Mouse (Mus musculus) kidney, adult 2 months (tissue): ENCODE results near the gene Tshz2.

ENCODE experiments used
- CTCF ChIP-seq: fragments of 200-500 bp; conservative IDR thresholded peaks from 2 replicates; pipeline ENCODE4 v1.5.1; 2011; ENCODE audit warnings: low read depth, mild to moderate bottlenecking, control low read depth, low read length, moderate library complexity, mixed read lengths; ENCODE audit not compliant: insufficient read depth, insufficient read length
- POLR2A ChIP-seq: fragments of 200-500 bp; IDR thresholded peaks from one replicate; pipeline ENCODE4 v1.6.1; 2011; ENCODE audit warnings: low read depth, low read length, control low read depth

DNA sequence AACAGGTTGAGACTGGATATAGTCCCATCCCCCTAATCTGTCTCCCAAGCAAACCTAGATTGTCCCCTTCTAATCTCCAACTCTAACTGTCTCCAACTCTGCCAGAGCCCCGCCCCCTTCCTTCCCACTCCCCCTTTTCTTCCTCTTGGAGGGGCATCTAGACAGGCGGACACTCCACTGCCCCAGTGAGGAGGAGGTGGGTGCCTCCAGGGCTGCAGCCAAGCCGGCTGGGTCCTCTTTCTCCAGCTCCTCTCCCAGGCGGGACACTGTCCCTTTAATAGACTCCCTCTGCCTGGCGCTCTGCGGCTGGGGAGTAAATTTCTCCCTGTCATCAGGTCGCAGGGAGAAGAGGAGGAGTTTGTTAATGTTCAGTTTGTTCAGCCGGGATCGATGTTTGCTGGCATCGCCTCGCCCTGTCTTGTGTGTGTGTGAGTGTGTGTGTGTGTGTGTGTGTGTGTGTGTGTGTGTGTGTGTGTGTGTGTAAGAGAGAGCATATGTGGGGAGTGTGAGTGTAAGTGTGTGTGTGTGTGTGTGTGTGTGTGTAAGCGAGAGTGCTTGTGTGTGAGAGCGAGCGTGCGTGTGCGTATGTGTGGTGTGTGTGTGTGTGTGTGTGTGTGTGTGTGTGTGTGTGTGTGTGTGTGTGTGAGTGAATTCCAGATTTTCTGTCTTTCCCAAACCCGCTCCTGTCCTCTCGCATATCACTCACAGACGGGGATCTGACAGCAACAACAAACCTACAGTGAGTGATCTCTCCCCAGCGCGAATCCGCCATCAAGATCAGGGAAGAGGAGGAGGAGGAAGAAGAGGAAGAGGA is at the start of gene Tshz2:
- no peak for TF ChIP-seq CTCF
- TF ChIP-seq POLR2A: no peak
